Mouse (Mus musculus): ENCODE results near the gene Ccl1. TPM values are rescaled to one million over a fixed set of nuclear protein-coding genes. Genes with fewer than 3 reads are reported as not detected.

Gene Ccl1
- polyA plus RNA-seq, 1 experiment from 2014 or later = not detected

DNA sequence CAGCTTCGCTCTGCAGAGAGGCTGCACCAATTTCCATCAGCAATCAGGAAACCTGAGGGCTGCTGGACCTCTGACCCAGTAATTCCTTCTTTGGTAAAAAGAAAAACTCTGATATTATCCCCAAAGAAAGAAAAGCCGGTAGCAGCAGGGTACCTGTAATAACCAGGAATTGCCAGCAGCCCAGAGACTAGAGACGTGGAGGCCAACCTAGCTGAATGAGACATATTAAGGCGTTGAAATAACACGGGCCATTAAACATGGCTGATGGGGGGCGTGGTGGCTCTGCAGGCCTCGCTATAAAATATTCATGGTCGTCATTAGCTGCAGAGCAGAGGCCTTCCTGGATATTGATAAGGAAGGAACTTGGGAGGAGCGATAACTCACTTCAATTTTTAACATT is 78.5 kb downstream of the Ccl1 start:
- ATAC-seq = no peak
- H3K4me2 ChIP-seq (ENCODE audit: low read length) = no peak overlapping the region
- H3K9ac ChIP-seq (ENCODE audit: low read length) = no peak overlapping the region
- WGBS = 44% methylated on average over 9 of the region's 9 CpGs
- no peaks in the 10 kb centered on the region for H3K36me3 ChIP-seq (ENCODE audit: control insufficient read depth, insufficient read depth, low read length)
- H3K27ac ChIP-seq (ENCODE audit: low read depth, low read length) = no peak overlapping the region
- H3K9me3 ChIP-seq (replicated peaks; ENCODE audit: control insufficient read depth, low read length) = no peaks in the 10 kb centered on the region
- no peaks in the 10 kb centered on the region for H3K27me3 ChIP-seq (replicated peaks; ENCODE audit: control insufficient read depth, insufficient read depth, low read length)
- H3K4me1 ChIP-seq (ENCODE audit: control insufficient read depth, insufficient read depth, low read length) = 0 out of 2 replicates have a peak, but pooled peaks cover 3% of the 10 kb centered on the region
- H3K4me3 ChIP-seq (ENCODE audit: low read depth, low read length) = no peak overlapping the region
- peak; percentile 23 for DNase-seq (ENCODE audit: low spot score)

DNA sequence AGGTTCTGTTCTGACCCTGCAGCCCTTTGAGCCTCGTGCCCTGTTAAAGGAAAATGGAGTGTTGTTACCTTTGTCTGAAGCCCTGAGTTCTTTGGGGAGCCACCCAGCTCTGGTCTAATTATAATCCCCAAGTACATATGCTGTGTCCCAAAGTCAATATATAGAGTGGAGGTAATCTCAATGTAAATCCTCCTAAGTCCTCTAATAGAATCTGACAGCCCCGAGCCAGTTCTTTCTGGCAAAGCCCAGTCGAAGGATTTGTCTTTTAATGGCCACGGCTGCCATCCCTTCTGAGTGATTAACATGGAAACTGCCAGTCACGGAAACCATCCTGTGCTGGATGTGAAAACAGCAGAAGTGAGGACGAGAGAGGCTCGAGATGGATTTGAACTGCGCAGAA is 79.6 kb downstream of the Ccl1 start:
- Histone ChIP-seq H3K4me2 (ENCODE audit: low read length) (no peak overlapping the region), H3K4me1 (ENCODE audit: control insufficient read depth, insufficient read depth, low read length) (0 out of 2 replicates have a peak, but pooled peaks cover 3% of the 10 kb centered on the region), H3K27ac (ENCODE audit: low read depth, low read length) (no peak overlapping the region), H3K9ac (ENCODE audit: low read length) (no peak overlapping the region), H3K27me3 (replicated peaks; ENCODE audit: control insufficient read depth, insufficient read depth, low read length) (no peaks in the 10 kb centered on the region), H3K9me3 (replicated peaks; ENCODE audit: control insufficient read depth, low read length) (no peaks in the 10 kb centered on the region), H3K36me3 (ENCODE audit: control insufficient read depth, insufficient read depth, low read length) (no peaks in the 10 kb centered on the region), H3K4me3 (ENCODE audit: low read depth, low read length) (no peak overlapping the region)
- DNase-seq (ENCODE audit: low spot score) = no peak
- 67% methylated on average over 8 of the region's 8 CpGs for WGBS
- no peak for ATAC-seq

DNA sequence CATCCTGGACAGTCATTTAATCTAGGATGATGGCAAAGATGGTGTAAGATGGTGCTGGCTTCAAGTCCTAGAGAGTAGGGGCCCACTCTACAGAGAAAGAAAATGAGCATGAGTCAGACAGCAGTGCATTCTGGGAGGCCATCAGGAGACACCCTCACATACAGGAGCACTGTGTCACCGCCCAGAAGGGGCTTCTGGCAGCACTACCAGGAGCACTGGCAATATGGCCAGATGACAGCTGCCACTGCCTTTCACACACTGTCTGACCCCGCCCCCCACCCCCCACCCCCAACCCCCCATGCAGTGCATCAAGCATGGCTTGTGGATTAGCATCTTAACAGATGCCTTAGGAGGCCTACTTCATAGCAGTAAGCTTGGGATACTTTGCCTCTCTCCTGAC is 89.0 kb downstream of the Ccl1 start:
- no peaks in the 10 kb centered on the region for H3K4me1 ChIP-seq (ENCODE audit: control insufficient read depth, insufficient read depth, low read length)
- no peak overlapping the region for H3K4me3 ChIP-seq (ENCODE audit: low read depth, low read length)
- DNase-seq (ENCODE audit: low spot score) (no peak), ATAC-seq (no peak)
- H3K9ac ChIP-seq (ENCODE audit: low read length) = no peak overlapping the region
- WGBS = 39% methylated on average over 2 of the region's 2 CpGs
- no peaks in the 10 kb centered on the region for H3K9me3 ChIP-seq (replicated peaks; ENCODE audit: control insufficient read depth, low read length)
- H3K36me3 ChIP-seq (ENCODE audit: control insufficient read depth, insufficient read depth, low read length) = no peaks in the 10 kb centered on the region
- no peak overlapping the region for H3K4me2 ChIP-seq (ENCODE audit: low read length)
- no peak overlapping the region for H3K27ac ChIP-seq (ENCODE audit: low read depth, low read length)
- no peaks in the 10 kb centered on the region for H3K27me3 ChIP-seq (replicated peaks; ENCODE audit: control insufficient read depth, insufficient read depth, low read length)

DNA sequence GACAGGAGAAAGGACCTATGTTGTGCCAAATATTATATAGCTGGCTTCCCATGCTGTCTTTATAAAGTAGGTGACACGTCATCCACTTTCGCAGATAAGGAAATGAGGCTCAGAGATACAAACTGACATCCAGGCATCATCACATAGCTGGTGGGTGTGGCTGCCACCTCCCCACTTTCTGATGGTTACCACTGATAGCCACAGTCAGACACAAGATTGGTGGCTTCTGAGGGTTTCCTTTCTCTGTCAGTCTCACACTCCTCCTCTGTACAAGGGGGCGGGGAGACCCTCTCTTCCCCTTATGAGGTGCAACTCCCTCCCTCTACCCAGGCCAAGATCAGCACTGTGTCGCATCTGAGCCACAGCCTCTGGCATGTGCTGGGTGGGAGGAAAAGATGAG is 91.1 kb downstream of the Ccl1 start:
- Histone ChIP-seq H3K27me3 (replicated peaks; ENCODE audit: control insufficient read depth, insufficient read depth, low read length) (no peaks in the 10 kb centered on the region), H3K27ac (ENCODE audit: low read depth, low read length) (no peak overlapping the region), H3K4me1 (ENCODE audit: control insufficient read depth, insufficient read depth, low read length) (no peaks in the 10 kb centered on the region), H3K4me3 (ENCODE audit: low read depth, low read length) (no peak overlapping the region), H3K9ac (ENCODE audit: low read length) (no peak overlapping the region), H3K9me3 (replicated peaks; ENCODE audit: control insufficient read depth, low read length) (no peaks in the 10 kb centered on the region), H3K4me2 (ENCODE audit: low read length) (no peak overlapping the region), H3K36me3 (ENCODE audit: control insufficient read depth, insufficient read depth, low read length) (no peaks in the 10 kb centered on the region)
- no peak for DNase-seq (ENCODE audit: low spot score)
- WGBS = 76% methylated on average over 4 of the region's 4 CpGs
- ATAC-seq = no peak

DNA sequence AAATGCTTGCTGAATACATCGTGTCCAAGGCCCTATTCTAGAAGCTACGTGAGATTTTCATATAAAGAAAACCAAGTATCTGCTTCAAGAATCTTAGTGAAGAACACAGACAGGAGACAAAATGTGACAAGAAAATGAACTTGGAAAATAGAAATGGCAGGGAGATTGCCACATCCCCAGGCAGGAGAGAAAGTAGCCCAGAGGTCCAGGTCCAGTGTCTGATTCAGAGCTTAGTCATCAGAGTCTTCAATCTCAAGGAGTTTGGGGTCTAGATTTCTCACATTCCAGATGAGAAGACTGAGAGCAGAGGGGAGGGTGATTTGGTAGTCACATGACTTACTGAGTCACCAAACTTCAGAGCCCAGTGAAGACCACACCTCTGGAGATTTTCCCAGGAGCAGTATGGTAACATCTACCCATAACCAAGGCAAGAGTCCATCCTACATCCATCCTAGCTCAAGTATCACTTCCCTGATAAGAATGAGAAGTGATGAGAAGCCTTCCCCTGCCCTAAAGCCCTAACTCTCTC is 98.5 kb downstream of the Ccl1 start:
- no peaks in the 10 kb centered on the region for H3K36me3 ChIP-seq (ENCODE audit: control insufficient read depth, insufficient read depth, low read length)
- no peaks in the 10 kb centered on the region for H3K9me3 ChIP-seq (replicated peaks; ENCODE audit: control insufficient read depth, low read length)
- H3K4me2 ChIP-seq (ENCODE audit: low read length) = no peak overlapping the region
- no peaks in the 10 kb centered on the region for H3K4me1 ChIP-seq (ENCODE audit: control insufficient read depth, insufficient read depth, low read length)
- WGBS = 95% methylated on average over 2 of the region's 2 CpGs
- H3K27me3 ChIP-seq (replicated peaks; ENCODE audit: control insufficient read depth, insufficient read depth, low read length) = no peaks in the 10 kb centered on the region
- no peak for ATAC-seq
- H3K27ac ChIP-seq (ENCODE audit: low read depth, low read length) = no peak overlapping the region
- no peak for DNase-seq (ENCODE audit: low spot score)
- H3K4me3 ChIP-seq (ENCODE audit: low read depth, low read length) = no peak overlapping the region
- no peak overlapping the region for H3K9ac ChIP-seq (ENCODE audit: low read length)

DNA sequence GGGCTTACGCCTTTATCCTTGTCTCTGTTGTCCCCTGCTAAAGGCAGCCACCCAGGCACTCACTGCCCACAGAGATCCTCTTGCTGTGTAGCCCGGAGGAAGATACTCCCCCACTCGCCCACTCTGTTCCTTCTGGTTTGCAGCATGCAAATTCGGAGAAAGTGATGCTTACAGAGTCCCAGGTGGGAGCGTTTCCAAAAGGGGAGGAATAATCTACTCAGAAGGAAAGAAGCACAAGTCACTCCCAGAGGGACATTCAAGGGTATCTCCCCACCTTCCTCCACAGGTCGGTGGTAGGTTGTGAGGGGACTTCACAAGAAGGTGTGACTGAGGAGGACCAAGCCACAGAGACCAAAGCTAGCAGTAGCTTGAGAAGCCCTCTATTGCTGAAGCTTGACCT is 100.3 kb downstream of the Ccl1 start:
- WGBS = 93% methylated on average over 6 of the region's 6 CpGs
- no peak overlapping the region for H3K4me3 ChIP-seq (ENCODE audit: low read depth, low read length)
- no peak overlapping the region for H3K9ac ChIP-seq (ENCODE audit: low read length)
- H3K36me3 ChIP-seq (ENCODE audit: control insufficient read depth, insufficient read depth, low read length) = no peaks in the 10 kb centered on the region
- H3K9me3 ChIP-seq (replicated peaks; ENCODE audit: control insufficient read depth, low read length) = no peaks in the 10 kb centered on the region
- no peak overlapping the region for H3K27ac ChIP-seq (ENCODE audit: low read depth, low read length)
- H3K4me2 ChIP-seq (ENCODE audit: low read length) = no peak overlapping the region
- DNase-seq (ENCODE audit: low spot score) (no peak), ATAC-seq (no peak)
- no peaks in the 10 kb centered on the region for H3K4me1 ChIP-seq (ENCODE audit: control insufficient read depth, insufficient read depth, low read length)
- H3K27me3 ChIP-seq (replicated peaks; ENCODE audit: control insufficient read depth, insufficient read depth, low read length) = no peaks in the 10 kb centered on the region

DNA sequence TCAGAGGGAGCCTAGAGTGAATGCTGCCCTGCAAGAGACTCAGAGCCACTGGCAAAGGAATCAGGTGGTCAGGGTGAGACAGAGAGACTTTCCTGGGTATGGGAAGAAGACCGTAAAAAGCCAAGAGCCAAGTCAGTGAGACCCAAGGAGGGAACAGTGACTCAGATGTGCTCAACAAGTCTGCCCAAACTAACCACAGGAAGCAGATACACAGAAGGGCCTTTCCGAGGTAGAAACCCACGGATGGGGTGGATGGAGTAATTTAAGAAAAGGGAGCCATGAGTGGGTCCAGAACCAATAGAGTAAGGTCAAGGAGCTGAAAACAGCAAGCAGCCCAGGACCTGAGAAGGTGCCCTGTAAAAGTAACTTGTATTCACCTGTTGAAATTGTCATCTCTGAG is 101.8 kb downstream of the Ccl1 start:
- Histone ChIP-seq H3K27me3 (replicated peaks; ENCODE audit: control insufficient read depth, insufficient read depth, low read length) (no peaks in the 10 kb centered on the region), H3K4me1 (ENCODE audit: control insufficient read depth, insufficient read depth, low read length) (no peaks in the 10 kb centered on the region), H3K4me2 (ENCODE audit: low read length) (no peak overlapping the region), H3K27ac (ENCODE audit: low read depth, low read length) (no peak overlapping the region), H3K36me3 (ENCODE audit: control insufficient read depth, insufficient read depth, low read length) (no peaks in the 10 kb centered on the region), H3K4me3 (ENCODE audit: low read depth, low read length) (no peak overlapping the region), H3K9me3 (replicated peaks; ENCODE audit: control insufficient read depth, low read length) (no peaks in the 10 kb centered on the region), H3K9ac (ENCODE audit: low read length) (no peak overlapping the region)
- ATAC-seq (no peak), DNase-seq (ENCODE audit: low spot score) (no peak)
- WGBS = 97% methylated on average over 3 of the region's 3 CpGs

DNA sequence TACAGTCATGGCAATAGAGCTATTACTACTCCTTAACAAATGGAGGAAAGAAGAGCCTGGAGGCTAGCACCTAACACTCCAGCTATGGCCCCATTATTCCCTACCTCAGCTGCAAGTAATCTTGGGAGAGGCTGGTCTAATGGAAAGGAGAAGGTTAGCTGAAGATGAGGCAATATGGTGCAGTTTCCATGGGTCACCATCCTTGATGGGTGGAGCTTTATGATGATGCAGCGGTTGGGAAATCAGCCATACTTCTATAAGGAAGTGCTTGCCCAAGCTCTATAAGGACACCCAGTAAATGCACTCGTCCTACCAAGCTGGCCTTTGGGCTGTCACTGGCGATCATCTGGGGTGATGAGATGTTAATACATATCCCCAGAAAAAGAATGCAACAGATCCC is 107.7 kb downstream of the Ccl1 start:
- Histone ChIP-seq H3K4me3 (ENCODE audit: low read depth, low read length) (no peak overlapping the region), H3K27ac (ENCODE audit: low read depth, low read length) (no peak overlapping the region), H3K36me3 (ENCODE audit: control insufficient read depth, insufficient read depth, low read length) (no peaks in the 10 kb centered on the region), H3K9me3 (replicated peaks; ENCODE audit: control insufficient read depth, low read length) (no peaks in the 10 kb centered on the region), H3K4me1 (ENCODE audit: control insufficient read depth, insufficient read depth, low read length) (no peaks in the 10 kb centered on the region), H3K4me2 (ENCODE audit: low read length) (no peak overlapping the region), H3K27me3 (replicated peaks; ENCODE audit: control insufficient read depth, insufficient read depth, low read length) (no peaks in the 10 kb centered on the region), H3K9ac (ENCODE audit: low read length) (no peak overlapping the region)
- no peak for ATAC-seq
- no peak for DNase-seq (ENCODE audit: low spot score)
- 86% methylated on average over 3 of the region's 3 CpGs for WGBS

DNA sequence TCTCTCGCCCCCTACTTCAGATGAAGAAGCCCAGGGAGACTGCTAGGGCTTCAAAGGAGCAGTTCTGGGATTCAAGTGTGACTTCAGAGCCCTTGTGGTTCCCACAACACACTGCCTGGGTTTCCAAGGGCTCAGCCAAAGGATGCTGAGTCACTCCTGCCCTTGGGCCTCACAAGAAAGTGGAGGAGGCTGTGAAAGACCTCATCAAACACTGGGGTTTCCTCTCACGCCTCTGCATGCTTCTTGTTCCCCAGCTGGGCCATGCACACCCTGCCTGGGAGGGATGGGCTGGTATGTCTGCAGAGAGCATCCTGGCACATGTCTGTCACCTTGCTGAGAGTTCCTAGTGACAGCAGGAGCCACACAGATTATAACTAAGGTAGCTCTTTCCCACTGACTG is 110.5 kb downstream of the Ccl1 start:
- no peak overlapping the region for H3K4me2 ChIP-seq (ENCODE audit: low read length)
- H3K27ac ChIP-seq (ENCODE audit: low read depth, low read length) = no peak overlapping the region
- ATAC-seq = no peak
- DNase-seq (ENCODE audit: low spot score) = no peak
- H3K4me1 ChIP-seq (ENCODE audit: control insufficient read depth, insufficient read depth, low read length) = peaks cover 3% of the 10 kb centered on the region; the same call in 1 of the 2 replicates
- H3K9ac ChIP-seq (ENCODE audit: low read length) = no peak overlapping the region
- no peak overlapping the region for H3K4me3 ChIP-seq (ENCODE audit: low read depth, low read length)
- H3K36me3 ChIP-seq (ENCODE audit: control insufficient read depth, insufficient read depth, low read length) = no peaks in the 10 kb centered on the region
- 80% methylated on average over 2 of the region's 2 CpGs for whole genome bisulfite sequencing
- H3K9me3 ChIP-seq (replicated peaks; ENCODE audit: control insufficient read depth, low read length) = no peaks in the 10 kb centered on the region
- H3K27me3 ChIP-seq (replicated peaks; ENCODE audit: control insufficient read depth, insufficient read depth, low read length) = no peaks in the 10 kb centered on the region
